Mouse (Mus musculus): ENCODE data around the gene Tfam. TPM values are rescaled to one million over a fixed set of nuclear protein-coding genes. Genes with fewer than 3 reads are reported as not detected.

Gene Tfam
- total and polyA plus RNA-seq, 3 experiments = 45.8 to 113 (median 108) TPM

DNA sequence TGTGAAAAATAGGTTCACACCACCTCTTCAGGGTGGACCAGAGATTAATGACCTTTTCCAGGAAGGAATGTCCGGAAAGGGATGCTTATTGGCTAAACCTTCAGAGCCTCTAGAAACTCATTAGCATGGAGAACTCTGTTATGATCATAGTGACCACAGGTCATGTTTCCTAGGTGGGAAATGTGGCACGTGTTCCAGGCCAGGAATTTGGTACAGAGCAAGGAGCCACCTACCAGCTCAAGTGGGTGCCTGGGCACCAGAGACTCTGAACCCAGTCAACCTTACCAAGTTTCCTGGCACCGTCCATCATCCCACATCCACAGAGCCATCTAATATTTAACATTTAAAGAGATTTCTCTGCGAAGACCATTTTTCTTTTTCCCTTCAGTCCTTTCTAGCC lies 49.4 kb downstream of the Tfam start:
- Histone ChIP-seq H3K27me3 (replicated peaks) (no peaks in the 10 kb centered on the region), H3K79me2 (replicated peaks; ENCODE audit: control insufficient read depth, extremely low read depth, insufficient read depth, poor library complexity, severe bottlenecking) (no peaks in the 10 kb centered on the region), H3K4me3 (replicated peaks in 1 of 3; ENCODE audit: low read depth in 2 of 3, low read length in 2 of 3, poor library complexity in 1 of 3) (no peak overlapping the region), H3K36me3 (replicated peaks in 1 of 2; ENCODE audit: control insufficient read depth in 1 of 2, insufficient read depth in 1 of 2, low read length in 1 of 2) (no peaks in the 10 kb centered on the region), H3K4me1 (ENCODE audit: control insufficient read depth in 1 of 2, insufficient read depth in 2 of 2) (no peaks in the 10 kb centered on the region), H3K27ac (ENCODE audit: insufficient read depth, low read depth) (no peak overlapping the region), H3K4me2 (ENCODE audit: insufficient read depth, low read depth, poor library complexity, severe bottlenecking) (no peak overlapping the region), H3K9ac (ENCODE audit: insufficient read depth, low read depth) (no peak overlapping the region), H3K9me3 (replicated peaks; ENCODE audit: low read length) (no peaks in the 10 kb centered on the region)
- DNase-seq (ENCODE audit: extremely low read depth) = no peak
- TF ChIP-seq TBP (conservative IDR thresholded peaks at IDR 0.05; ENCODE audit: low read depth, low read length) = no peak
- no peak for TF ChIP-seq MAX (IDR thresholded peaks at IDR 0.05; ENCODE audit: low read length)
- no peak for TF ChIP-seq CHD2 (IDR thresholded peaks at IDR 0.05; ENCODE audit: low read length)
- no peak for TF ChIP-seq CTCF (conservative IDR thresholded peaks at IDR 0.05 in 1 of 2, IDR thresholded peaks at IDR 0.05 in 1 of 2; ENCODE audit: low read depth in 2 of 2, low read length in 2 of 2)
- TF ChIP-seq RAD21 (IDR thresholded peaks at IDR 0.05; ENCODE audit: low read depth, low read length) = no peak
- no peak for TF ChIP-seq ZNF384 (IDR thresholded peaks at IDR 0.05; ENCODE audit: low read depth, low read length)
- TF ChIP-seq GABPA (IDR thresholded peaks at IDR 0.05; ENCODE audit: insufficient replicate concordance, low read depth, low read length) = no peak
- TF ChIP-seq ELF1 (IDR thresholded peaks at IDR 0.05; ENCODE audit: low read depth, low read length) = no peak
- TF ChIP-seq POLR2AphosphoS2 (IDR thresholded peaks at IDR 0.05; ENCODE audit: low read depth, low read length) = no peak
- no peak for TF ChIP-seq MAZ (IDR thresholded peaks at IDR 0.05; ENCODE audit: low read depth, low read length)
- dilution Hi-C loops (cut with MboI; ENCODE audit: extremely low pct_ligation_motif_present, extremely low pct_unique_long_range_greater_than_20kb, low sequenced_read_pairs) = no loop called here
- in situ Hi-C loops (cut with MboI; ENCODE audit: low pct_ligation_motif_present, low pct_unique_long_range_greater_than_20kb, low sequenced_read_pairs) = no loop called here

GRCm38 (mm10) chr10:71185059-71185458 lies 53.0 kb downstream of the Tfam start:
- H3K36me3 ChIP-seq (replicated peaks in 1 of 2; ENCODE audit: control insufficient read depth in 1 of 2, insufficient read depth in 1 of 2, low read length in 1 of 2) = no peaks in the 10 kb centered on the region
- DNase-seq (ENCODE audit: extremely low read depth) = no peak
- dilution Hi-C loops (cut with MboI; ENCODE audit: extremely low pct_ligation_motif_present, extremely low pct_unique_long_range_greater_than_20kb, low sequenced_read_pairs) = no loop called here
- no peaks in the 10 kb centered on the region for H3K27me3 ChIP-seq (replicated peaks)
- H3K9ac ChIP-seq (ENCODE audit: insufficient read depth, low read depth) = no peak overlapping the region
- in situ Hi-C loops (cut with MboI; ENCODE audit: low pct_ligation_motif_present, low pct_unique_long_range_greater_than_20kb, low sequenced_read_pairs) = no loop called here
- no peak overlapping the region for H3K27ac ChIP-seq (ENCODE audit: insufficient read depth, low read depth)
- TF ChIP-seq MAX (IDR thresholded peaks at IDR 0.05; ENCODE audit: low read length) = no peak
- TF ChIP-seq NELFE (IDR thresholded peaks at IDR 0.05; ENCODE audit: low read depth, low read length) = no peak
- TF ChIP-seq UBTF (IDR thresholded peaks at IDR 0.05; ENCODE audit: low read depth, low read length) = no peak
- no peak for TF ChIP-seq TBP (conservative IDR thresholded peaks at IDR 0.05; ENCODE audit: low read depth, low read length)
- TF ChIP-seq ELF1 (IDR thresholded peaks at IDR 0.05; ENCODE audit: low read depth, low read length) = no peak
- TF ChIP-seq POLR2AphosphoS2 (IDR thresholded peaks at IDR 0.05; ENCODE audit: low read depth, low read length) = no peak
- TF ChIP-seq MAZ (IDR thresholded peaks at IDR 0.05; ENCODE audit: low read depth, low read length) = no peak
- no peak for TF ChIP-seq POLR2A (IDR thresholded peaks at IDR 0.05; ENCODE audit: low read depth, low read length)
- no peak for TF ChIP-seq KAT2A (IDR thresholded peaks at IDR 0.05; ENCODE audit: insufficient replicate concordance, low read length)
- no peak for TF ChIP-seq RCOR1 (conservative IDR thresholded peaks at IDR 0.05; ENCODE audit: low read depth, low read length)
- TF ChIP-seq USF1 (IDR thresholded peaks at IDR 0.05; ENCODE audit: low read depth, low read length) = no peak
- no peak for TF ChIP-seq MEF2A (IDR thresholded peaks at IDR 0.05; ENCODE audit: borderline replicate concordance, low read depth, low read length)
- no peak for TF ChIP-seq CHD2 (IDR thresholded peaks at IDR 0.05; ENCODE audit: low read length)
- no peak for TF ChIP-seq E2F4 (IDR thresholded peaks at IDR 0.05; ENCODE audit: insufficient replicate concordance, low read depth, low read length)
- no peak for TF ChIP-seq JUND (conservative IDR thresholded peaks at IDR 0.05; ENCODE audit: low read depth, low read length)
- no peak for TF ChIP-seq EP300 (IDR thresholded peaks at IDR 0.05; ENCODE audit: low read length)
- no peak overlapping the region for H3K4me3 ChIP-seq (replicated peaks in 1 of 3; ENCODE audit: low read depth in 2 of 3, low read length in 2 of 3, poor library complexity in 1 of 3)
- H3K9me3 ChIP-seq (replicated peaks; ENCODE audit: low read length) = no peaks in the 10 kb centered on the region
- H3K79me2 ChIP-seq (replicated peaks; ENCODE audit: control insufficient read depth, extremely low read depth, insufficient read depth, poor library complexity, severe bottlenecking) = no peaks in the 10 kb centered on the region
- H3K4me2 ChIP-seq (ENCODE audit: insufficient read depth, low read depth, poor library complexity, severe bottlenecking) = no peak overlapping the region
- no peaks in the 10 kb centered on the region for H3K4me1 ChIP-seq (ENCODE audit: control insufficient read depth in 1 of 2, insufficient read depth in 2 of 2)
